In genomic region chr1:61638347-61639111, GRCm38 (mm10) we compare ENCODE assay signal across 8 mouse cellular contexts. TPM values are rescaled to one million over a fixed set of nuclear protein-coding genes. Genes with fewer than 3 reads are reported as not detected.
DNase-seq lines count a peak whose midpoint lies in the region; ATAC-seq and TF ChIP-seq lines count a peak whose summit lies in the region.

Gene Pard3b, plus strand, starts transcription at chr1:61638824.

- H3K36me3 ChIP-seq in limb, embryonic 11.5 days (ENCODE audit: control insufficient read depth, insufficient read depth, low read length), result no peaks in the 10 kb centered on the region
- H3K36me3 ChIP-seq in small intestine, adult 2 months (ENCODE audit: control insufficient read depth, insufficient read depth, low read length), result no peaks in the 10 kb centered on the region

- peak within 1 kb of the TSS; percentile 87 for H3K4me3 ChIP-seq in limb, embryonic 11.5 days (ENCODE audit: low read depth, low read length)
- H3K4me3 ChIP-seq in small intestine, adult 2 months (ENCODE audit: low read depth, low read length), result peak within 1 kb of the TSS; percentile 99

- no peak within 1 kb of the TSS for H3K27ac ChIP-seq in limb, embryonic 11.5 days (replicated peaks; ENCODE audit: low read depth, low read length)
- peak within 1 kb of the TSS; percentile 57 for H3K27ac ChIP-seq in small intestine, adult 2 months (ENCODE audit: insufficient read depth, low read depth, low read length)

- no peak for TF ChIP-seq CTCF in small intestine, adult 2 months (IDR thresholded peaks at IDR 0.05; ENCODE audit: extremely low read depth, insufficient read length, insufficient replicate concordance, low read depth, low read length)

- no peaks in the 10 kb centered on the region for H3K27me3 ChIP-seq in limb, embryonic 11.5 days (ENCODE audit: control insufficient read depth, insufficient read depth, low read length)
- H3K27me3 ChIP-seq in small intestine, adult 2 months (ENCODE audit: control insufficient read depth, insufficient read depth, low read length), result no peaks in the 10 kb centered on the region

- WGBS in limb, embryonic 11.5 days, result 2% methylated on average over 42 of the region's 60 CpGs
- WGBS in small intestine, adult 2 months, result 1% methylated on average over 58 of the region's 60 CpGs

- DNase-seq in adrenal gland, adult 8-10 months, result peak; percentile 43
- DNase-seq in embryo, embryonic 10.5 days (ENCODE audit: low spot score), result peak; percentile 83
- DNase-seq in gastrocnemius, postnatal 4 days (ENCODE audit: low spot score in 2 of 2), result peak; percentile 64 to 77
- DNase-seq in induced T-regulatory cell, adult 2 months (ENCODE audit: low read depth), result peak; percentile 34
- DNase-seq in limb, embryonic 11.5 days (ENCODE audit: low spot score), result peak; percentile 72
- DNase-seq in mesoderm, embryonic 11.5 days (ENCODE audit: low read depth, low spot score), result peak; percentile 62

- no peak for TF ChIP-seq POLR2A in small intestine, adult 2 months (IDR thresholded peaks at IDR 0.05; ENCODE audit: low read depth, low read length)

- peaks cover 3% of the 10 kb centered on the region; the same call in 1 of the 2 replicates for H3K4me1 ChIP-seq in limb, embryonic 11.5 days (ENCODE audit: control insufficient read depth, insufficient read depth, low read length)
- peaks cover 2% of the 10 kb centered on the region; the same call in 1 of the 2 replicates for H3K4me1 ChIP-seq in small intestine, adult 2 months (ENCODE audit: control insufficient read depth, insufficient read depth, insufficient read length, low read length)

- no peaks in the 10 kb centered on the region for H3K9me3 ChIP-seq in limb, embryonic 11.5 days (ENCODE audit: control insufficient read depth, low read length)

- H3K9ac ChIP-seq in limb, embryonic 11.5 days (ENCODE audit: low read length), result peak within 1 kb of the TSS; percentile 86

- 0 out of 2 replicates have a peak, but pooled peaks have one; percentile 75 for ATAC-seq in limb, embryonic 11.5 days (ENCODE audit: insufficient number of reproducible peaks, low FRiP score, low TSS enrichment, low read depth)
- ATAC-seq in monocyte, adult 5-6 weeks (replicated peaks; ENCODE audit: insufficient number of reproducible peaks, low FRiP score, low TSS enrichment, poor library complexity, severe bottlenecking), result no peak

- H3K4me2 ChIP-seq in limb, embryonic 11.5 days (ENCODE audit: low read depth, severe bottlenecking), result peak within 1 kb of the TSS; percentile 98

RNA-seq across cellular contexts. Expression of gene Pard3b, which starts in this region (rescaled TPM):
- total RNA-seq in adrenal gland, adult 8-10 months (2022), result 10 to 100 TPM; 11.8 to 42.7 (median 22.0) TPM
- total RNA-seq in gastrocnemius, postnatal 4 days (2021), result 10 to 100 TPM; 15.7 to 18.2 TPM
- 9.3 and 9.4 TPM in 2 replicates for polyA plus RNA-seq in limb, embryonic 11.5 days (2014; fragmentation: Nextera tagmentation; extraction: Ambion mirVana)
- 3.5 and 7.2 TPM in 2 replicates for polyA plus RNA-seq in small intestine, adult 2 months (2012; rRNA removed)
- 0.43 to 1.2 TPM (median 0.57 TPM) in 3 replicates for total RNA-seq in monocyte, adult 5-6 weeks (2017)
